Mouse (Mus musculus): ENCODE measurements around the gene Camk1d. TPM values are rescaled to one million over a fixed set of nuclear protein-coding genes. Genes with fewer than 3 reads are reported as not detected.
A peak's percentile ranks its signal among the peaks of the same experiment; 100 is the strongest.

The Camk1d gene
- polyA plus RNA-seq, 1 experiment from 2014 or later = 6.7 TPM

GRCm38 (mm10) chr2:5403850-5404249 lies 310.5 kb downstream of the Camk1d start:
- Histone ChIP-seq H3K4me3 (replicated peaks; ENCODE audit: low read length) (no peak overlapping the region), H3K9ac (no peak overlapping the region), H3K4me2 (replicated peaks) (no peak overlapping the region), H3K9me3 (ENCODE audit: control insufficient read depth, low read length) (no peaks in the 10 kb centered on the region), H3K27me3 (ENCODE audit: control insufficient read depth, insufficient read depth, low read length) (no peaks in the 10 kb centered on the region), H3K36me3 (replicated peaks; ENCODE audit: control insufficient read depth, insufficient read depth) (no peaks in the 10 kb centered on the region), H3K27ac (no peak overlapping the region), H3K4me1 (replicated peaks; ENCODE audit: control insufficient read depth, insufficient read depth, low read length) (no peaks in the 10 kb centered on the region)
- ATAC-seq (ENCODE audit: low FRiP score) (no peak), DNase-seq (ENCODE audit: low spot score) (no peak)
- WGBS = 69% methylated on average over 3 of the region's 3 CpGs

GRCm38 (mm10) chr2:5402036-5402435 lies 312.3 kb downstream of the Camk1d start:
- Histone ChIP-seq H3K27ac (no peak overlapping the region), H3K4me1 (replicated peaks; ENCODE audit: control insufficient read depth, insufficient read depth, low read length) (peaks cover 12% of the 10 kb centered on the region; the same call in 1 of the 2 replicates), H3K36me3 (replicated peaks; ENCODE audit: control insufficient read depth, insufficient read depth) (no peaks in the 10 kb centered on the region), H3K4me2 (replicated peaks) (no peak overlapping the region), H3K4me3 (replicated peaks; ENCODE audit: low read length) (no peak overlapping the region), H3K27me3 (ENCODE audit: control insufficient read depth, insufficient read depth, low read length) (no peaks in the 10 kb centered on the region), H3K9ac (no peak overlapping the region), H3K9me3 (ENCODE audit: control insufficient read depth, low read length) (no peaks in the 10 kb centered on the region)
- DNase-seq (ENCODE audit: low spot score) = no peak
- no peak for ATAC-seq (ENCODE audit: low FRiP score)
- 87% methylated on average over 12 of the region's 12 CpGs for WGBS

- DNase-seq (ENCODE audit: low spot score) (no peak), ATAC-seq (ENCODE audit: low FRiP score) (no peak)
- Histone ChIP-seq H3K9ac (no peak overlapping the region), H3K36me3 (replicated peaks; ENCODE audit: control insufficient read depth, insufficient read depth) (no peaks in the 10 kb centered on the region), H3K4me2 (replicated peaks) (no peak overlapping the region), H3K4me1 (replicated peaks; ENCODE audit: control insufficient read depth, insufficient read depth, low read length) (peaks cover 12% of the 10 kb centered on the region), H3K27ac (peak overlapping the region; percentile 67; the same call in 1 of the 2 replicates), H3K27me3 (ENCODE audit: control insufficient read depth, insufficient read depth, low read length) (no peaks in the 10 kb centered on the region), H3K9me3 (ENCODE audit: control insufficient read depth, low read length) (no peaks in the 10 kb centered on the region), H3K4me3 (replicated peaks; ENCODE audit: low read length) (no peak overlapping the region)
- 69% methylated on average over 9 of the region's 9 CpGs for WGBS
Measured at GRCm38 (mm10) chr2:5398505-5398904, 315.8 kb downstream of the Camk1d start.

GRCm38 (mm10) chr2:5398043-5398442 lies 316.3 kb downstream of the Camk1d start:
- no peaks in the 10 kb centered on the region for H3K36me3 ChIP-seq (replicated peaks; ENCODE audit: control insufficient read depth, insufficient read depth)
- no peak overlapping the region for H3K4me2 ChIP-seq (replicated peaks)
- H3K4me1 ChIP-seq (replicated peaks; ENCODE audit: control insufficient read depth, insufficient read depth, low read length) = peaks cover 12% of the 10 kb centered on the region
- no peaks in the 10 kb centered on the region for H3K27me3 ChIP-seq (ENCODE audit: control insufficient read depth, insufficient read depth, low read length)
- no peak overlapping the region for H3K9ac ChIP-seq
- peak; percentile 25; the same call in 1 of the 2 replicates for ATAC-seq (ENCODE audit: low FRiP score)
- DNase-seq (ENCODE audit: low spot score) = no peak
- WGBS = 44% methylated on average over 6 of the region's 6 CpGs
- no peaks in the 10 kb centered on the region for H3K9me3 ChIP-seq (ENCODE audit: control insufficient read depth, low read length)
- no peak overlapping the region for H3K4me3 ChIP-seq (replicated peaks; ENCODE audit: low read length)
- peak overlapping the region; percentile 67; the same call in 1 of the 2 replicates for H3K27ac ChIP-seq

GRCm38 (mm10) chr2:5397468-5397867 lies 316.8 kb downstream of the Camk1d start:
- Histone ChIP-seq H3K4me1 (replicated peaks; ENCODE audit: control insufficient read depth, insufficient read depth, low read length) (peaks cover 12% of the 10 kb centered on the region), H3K9ac (no peak overlapping the region), H3K9me3 (ENCODE audit: control insufficient read depth, low read length) (no peaks in the 10 kb centered on the region), H3K4me3 (replicated peaks; ENCODE audit: low read length) (no peak overlapping the region), H3K36me3 (replicated peaks; ENCODE audit: control insufficient read depth, insufficient read depth) (no peaks in the 10 kb centered on the region), H3K27me3 (ENCODE audit: control insufficient read depth, insufficient read depth, low read length) (no peaks in the 10 kb centered on the region), H3K4me2 (replicated peaks) (no peak overlapping the region), H3K27ac (peak overlapping the region; percentile 67; the same call in 1 of the 2 replicates)
- ATAC-seq (ENCODE audit: low FRiP score) = no peak
- DNase-seq (ENCODE audit: low spot score) = no peak
- WGBS = 61% methylated on average over 3 of the region's 3 CpGs

GRCm38 (mm10) chr2:5396415-5396814 lies 317.9 kb downstream of the Camk1d start:
- H3K9ac ChIP-seq = no peak overlapping the region
- no peaks in the 10 kb centered on the region for H3K27me3 ChIP-seq (ENCODE audit: control insufficient read depth, insufficient read depth, low read length)
- DNase-seq (ENCODE audit: low spot score) = peak; percentile 55
- 0 out of 2 replicates have a peak, but pooled peaks have one; percentile 34 for ATAC-seq (ENCODE audit: low FRiP score)
- no peaks in the 10 kb centered on the region for H3K9me3 ChIP-seq (ENCODE audit: control insufficient read depth, low read length)
- H3K36me3 ChIP-seq (replicated peaks; ENCODE audit: control insufficient read depth, insufficient read depth) = no peaks in the 10 kb centered on the region
- H3K4me2 ChIP-seq (replicated peaks) = no peak overlapping the region
- WGBS = 45% methylated on average over 1 of the region's 1 CpGs
- no peak overlapping the region for H3K4me3 ChIP-seq (replicated peaks; ENCODE audit: low read length)
- H3K27ac ChIP-seq = no peak overlapping the region
- H3K4me1 ChIP-seq (replicated peaks; ENCODE audit: control insufficient read depth, insufficient read depth, low read length) = peaks cover 12% of the 10 kb centered on the region

- Histone ChIP-seq H3K4me2 (replicated peaks) (no peak overlapping the region), H3K4me1 (replicated peaks; ENCODE audit: control insufficient read depth, insufficient read depth, low read length) (peaks cover 12% of the 10 kb centered on the region), H3K27me3 (ENCODE audit: control insufficient read depth, insufficient read depth, low read length) (no peaks in the 10 kb centered on the region), H3K27ac (no peak overlapping the region), H3K9me3 (ENCODE audit: control insufficient read depth, low read length) (no peaks in the 10 kb centered on the region), H3K36me3 (replicated peaks; ENCODE audit: control insufficient read depth, insufficient read depth) (no peaks in the 10 kb centered on the region), H3K9ac (no peak overlapping the region), H3K4me3 (replicated peaks; ENCODE audit: low read length) (no peak overlapping the region)
- DNase-seq (ENCODE audit: low spot score) (no peak), ATAC-seq (ENCODE audit: low FRiP score) (no peak)
- 73% methylated on average over 2 of the region's 2 CpGs for WGBS
Measured at GRCm38 (mm10) chr2:5395873-5396272, 318.4 kb downstream of the Camk1d start.

GRCm38 (mm10) chr2:5392921-5393320 lies 321.4 kb downstream of the Camk1d start:
- Histone ChIP-seq H3K27me3 (ENCODE audit: control insufficient read depth, insufficient read depth, low read length) (no peaks in the 10 kb centered on the region), H3K9me3 (ENCODE audit: control insufficient read depth, low read length) (no peaks in the 10 kb centered on the region), H3K4me2 (replicated peaks) (no peak overlapping the region), H3K4me3 (replicated peaks; ENCODE audit: low read length) (no peak overlapping the region), H3K27ac (no peak overlapping the region), H3K36me3 (replicated peaks; ENCODE audit: control insufficient read depth, insufficient read depth) (no peaks in the 10 kb centered on the region), H3K9ac (no peak overlapping the region), H3K4me1 (replicated peaks; ENCODE audit: control insufficient read depth, insufficient read depth, low read length) (peaks cover 6% of the 10 kb centered on the region)
- ATAC-seq (ENCODE audit: low FRiP score) = no peak
- no peak for DNase-seq (ENCODE audit: low spot score)

GRCm38 (mm10) chr2:5392470-5392869 lies 321.8 kb downstream of the Camk1d start:
- Histone ChIP-seq H3K36me3 (replicated peaks; ENCODE audit: control insufficient read depth, insufficient read depth) (no peaks in the 10 kb centered on the region), H3K9ac (no peak overlapping the region), H3K27ac (no peak overlapping the region), H3K9me3 (ENCODE audit: control insufficient read depth, low read length) (no peaks in the 10 kb centered on the region), H3K27me3 (ENCODE audit: control insufficient read depth, insufficient read depth, low read length) (no peaks in the 10 kb centered on the region), H3K4me2 (replicated peaks) (no peak overlapping the region), H3K4me3 (replicated peaks; ENCODE audit: low read length) (no peak overlapping the region), H3K4me1 (replicated peaks; ENCODE audit: control insufficient read depth, insufficient read depth, low read length) (peaks cover 3% of the 10 kb centered on the region)
- DNase-seq (ENCODE audit: low spot score) (no peak), ATAC-seq (ENCODE audit: low FRiP score) (no peak)
- WGBS = 92% methylated on average over 4 of the region's 4 CpGs

- Histone ChIP-seq H3K27ac (no peak overlapping the region), H3K4me2 (replicated peaks) (no peak overlapping the region), H3K4me3 (replicated peaks; ENCODE audit: low read length) (no peak overlapping the region), H3K4me1 (replicated peaks; ENCODE audit: control insufficient read depth, insufficient read depth, low read length) (no peaks in the 10 kb centered on the region), H3K36me3 (replicated peaks; ENCODE audit: control insufficient read depth, insufficient read depth) (no peaks in the 10 kb centered on the region), H3K9me3 (ENCODE audit: control insufficient read depth, low read length) (no peaks in the 10 kb centered on the region), H3K27me3 (ENCODE audit: control insufficient read depth, insufficient read depth, low read length) (no peaks in the 10 kb centered on the region), H3K9ac (no peak overlapping the region)
- ATAC-seq (ENCODE audit: low FRiP score) (no peak), DNase-seq (ENCODE audit: low spot score) (no peak)
- 90% methylated on average over 7 of the region's 7 CpGs for WGBS
Measured at GRCm38 (mm10) chr2:5388381-5388780, 325.9 kb downstream of the Camk1d start.
